Mouse (Mus musculus) myocyte (in vitro differentiated cells): Measurements from ENCODE around the gene Mipep. TPM values are rescaled to one million over a fixed set of nuclear protein-coding genes. Genes with fewer than 3 reads are reported as not detected.

Experiments
- H3K27me3 ChIP-seq: one replicate; pipeline ENCODE4 v1.6.1; 2011; ENCODE audit not compliant: control insufficient read depth, insufficient read depth, insufficient read length
- H3K36me3 ChIP-seq: one replicate; pipeline ENCODE4 v1.6.1; 2011; ENCODE audit not compliant: control insufficient read depth, insufficient read depth
- H3K4me2 ChIP-seq: one replicate; pipeline ENCODE4 v1.6.1; 2011; ENCODE audit warnings: low read depth, control low read depth
- H3K4me3 ChIP-seq: one replicate; pipeline ENCODE4 v1.5.1; 2011; ENCODE audit warnings: mild to moderate bottlenecking, control low read depth, moderate library complexity
- H3K79me2 ChIP-seq: one replicate; pipeline ENCODE4 v1.6.1; 2011; ENCODE audit not compliant: control insufficient read depth, insufficient read depth
- H3ac ChIP-seq: one replicate; pipeline ENCODE4 v1.6.1; 2011; ENCODE audit not compliant: control insufficient read depth, insufficient read length
- CEBPB ChIP-seq: IDR thresholded peaks from 2 replicates; pipeline ENCODE4 v1.6.1; 2011; ENCODE audit warnings: mild to moderate bottlenecking, moderate library complexity; ENCODE audit not compliant: poor library complexity, insufficient read depth, severe bottlenecking
- E2F4 ChIP-seq: IDR thresholded peaks from one replicate; pipeline ENCODE4 v1.6.1; 2011; ENCODE audit warnings: mild to moderate bottlenecking, control low read depth, moderate library complexity; ENCODE audit not compliant: insufficient read depth
- MAX ChIP-seq: IDR thresholded peaks from one replicate; pipeline ENCODE4 v1.6.1; 2011; ENCODE audit warnings: low read depth, mild to moderate bottlenecking, control low read depth
- MYOD1 ChIP-seq, 3 experiments: IDR thresholded peaks; one replicate each; pipeline ENCODE4 v1.6.1; 2011; ENCODE audit warnings: control low read depth in 2 of 3, low read depth in 2 of 3, mild to moderate bottlenecking in 2 of 3, moderate library complexity in 1 of 3; ENCODE audit not compliant: insufficient read length in 2 of 3, control insufficient read depth in 1 of 3
- MYOG ChIP-seq, 3 experiments: IDR thresholded peaks; one replicate each; pipeline ENCODE4 v1.6.1; 2011; ENCODE audit warnings: control low read depth in 2 of 3, low read depth in 2 of 3, mild to moderate bottlenecking in 2 of 3; ENCODE audit not compliant: insufficient read length in 2 of 3, control insufficient read depth in 1 of 3, insufficient read depth in 1 of 3
- POLR2A ChIP-seq: IDR thresholded peaks from one replicate; pipeline ENCODE4 v1.6.1; 2011; ENCODE audit warnings: low read depth, mild to moderate bottlenecking, control low read depth, moderate library complexity; ENCODE audit not compliant: insufficient read length
- POLR2AphosphoS2 ChIP-seq: IDR thresholded peaks from one replicate; pipeline ENCODE4 v1.6.1; 2011; ENCODE audit warnings: low read depth, control low read depth; ENCODE audit not compliant: insufficient read length
- REST ChIP-seq: IDR thresholded peaks from one replicate; pipeline ENCODE4 v1.6.1; 2011; ENCODE audit warnings: mild to moderate bottlenecking, control low read depth, moderate library complexity; ENCODE audit not compliant: insufficient read depth, insufficient read length
- SRF ChIP-seq: IDR thresholded peaks from one replicate; pipeline ENCODE4 v1.6.1; 2011; ENCODE audit warnings: low read depth; ENCODE audit not compliant: control insufficient read depth, insufficient read length
- TCF12 ChIP-seq: IDR thresholded peaks from one replicate; pipeline ENCODE4 v1.6.1; 2011; ENCODE audit warnings: mild to moderate bottlenecking, control low read depth; ENCODE audit not compliant: poor library complexity, insufficient read depth, severe bottlenecking
- TCF3 ChIP-seq: IDR thresholded peaks from one replicate; pipeline ENCODE4 v1.6.1; 2011; ENCODE audit warnings: low read depth, control low read depth; ENCODE audit not compliant: insufficient read length
- USF1 ChIP-seq: IDR thresholded peaks from one replicate; pipeline ENCODE4 v1.6.1; 2011; ENCODE audit warnings: low read depth, mild to moderate bottlenecking, control low read depth, moderate library complexity
- polyA plus RNA-seq: library from polyadenylated mRNA; unstranded; fragments of >200 nt; fragmentation: generic; extraction: Trizol; gene quantifications from one replicate; pipeline ENCODE4 v1.2.1, GENCODE M21; 2012; ENCODE audit warnings: missing spikeins

Mipep gene
- polyA plus RNA-seq, 1 experiment, result 14.1 TPM

DNA sequence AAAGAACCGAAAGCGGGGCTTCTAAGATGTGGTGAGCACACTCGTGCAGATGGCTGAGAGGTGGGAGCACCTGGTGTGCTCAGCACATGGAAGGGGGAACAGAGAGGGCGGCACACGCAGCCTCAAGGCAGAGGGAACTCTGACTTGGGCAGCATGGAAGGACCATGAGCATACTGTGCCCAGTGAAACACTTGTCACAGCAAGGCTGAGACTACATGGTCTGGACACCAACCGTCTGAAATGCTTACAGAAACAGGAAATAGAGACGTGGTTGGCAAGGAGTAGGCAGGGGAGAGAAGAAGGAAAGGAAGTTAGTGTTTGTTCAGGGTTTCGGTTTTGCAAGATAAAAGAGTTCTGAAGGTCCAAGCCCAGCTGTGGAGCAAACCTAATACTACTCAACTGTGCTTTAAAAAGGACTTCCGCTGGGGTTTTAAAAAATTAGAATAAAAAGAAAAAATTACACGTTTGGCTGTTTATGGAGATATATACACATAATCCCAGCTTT, 45.9 kb upstream of the Mipep start:
- Histone ChIP-seq H3K4me3 (no peak overlapping the region), H3K36me3 (no peaks in the 10 kb centered on the region), H3K4me2 (no peak overlapping the region), H3K79me2 (no peaks in the 10 kb centered on the region), H3ac (no peak overlapping the region), H3K27me3 (no peaks in the 10 kb centered on the region)
- TF ChIP-seq REST (no peak), USF1 (no peak), CEBPB (no peak), TCF3 (no peak), MYOD1 (IDR thresholded peaks at IDR 0.05; ENCODE audit: control insufficient read depth in 1 of 3, insufficient read length in 2 of 3, low read depth in 2 of 3) (no peak), E2F4 (no peak), MYOG (IDR thresholded peaks at IDR 0.05; ENCODE audit: control insufficient read depth in 1 of 3, insufficient read depth in 1 of 3, insufficient read length in 2 of 3, low read depth in 2 of 3) (no peak), SRF (no peak), POLR2A (no peak)

DNA sequence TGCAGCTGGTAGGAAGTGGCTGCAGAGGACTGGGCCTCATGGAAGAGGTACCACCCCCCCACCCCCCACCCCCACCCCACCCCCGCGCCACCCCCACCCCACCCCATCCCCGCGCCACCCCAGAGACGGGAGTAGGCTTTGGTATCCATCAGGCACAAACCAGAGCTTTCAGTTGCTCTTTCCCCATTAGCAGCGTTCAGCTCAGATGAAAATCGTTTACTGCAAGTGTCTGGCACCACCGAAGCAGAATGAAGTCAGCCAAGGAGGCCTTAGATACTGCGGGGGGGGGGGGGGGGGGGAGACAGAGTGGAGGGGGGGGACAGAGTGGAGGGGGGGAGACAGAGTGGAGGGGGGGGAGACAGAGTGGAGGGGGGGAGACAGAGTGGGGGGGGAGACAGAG, 45.2 kb upstream of the Mipep start:
- H3ac ChIP-seq, result no peak overlapping the region
- no peak overlapping the region for H3K4me3 ChIP-seq
- no peaks in the 10 kb centered on the region for H3K79me2 ChIP-seq
- H3K4me2 ChIP-seq, result no peak overlapping the region
- H3K36me3 ChIP-seq, result no peaks in the 10 kb centered on the region
- H3K27me3 ChIP-seq, result no peaks in the 10 kb centered on the region
- TF ChIP-seq CEBPB (no peak), MYOG (IDR thresholded peaks at IDR 0.05; ENCODE audit: control insufficient read depth in 1 of 3, insufficient read depth in 1 of 3, insufficient read length in 2 of 3, low read depth in 2 of 3) (no peak), E2F4 (no peak)

DNA sequence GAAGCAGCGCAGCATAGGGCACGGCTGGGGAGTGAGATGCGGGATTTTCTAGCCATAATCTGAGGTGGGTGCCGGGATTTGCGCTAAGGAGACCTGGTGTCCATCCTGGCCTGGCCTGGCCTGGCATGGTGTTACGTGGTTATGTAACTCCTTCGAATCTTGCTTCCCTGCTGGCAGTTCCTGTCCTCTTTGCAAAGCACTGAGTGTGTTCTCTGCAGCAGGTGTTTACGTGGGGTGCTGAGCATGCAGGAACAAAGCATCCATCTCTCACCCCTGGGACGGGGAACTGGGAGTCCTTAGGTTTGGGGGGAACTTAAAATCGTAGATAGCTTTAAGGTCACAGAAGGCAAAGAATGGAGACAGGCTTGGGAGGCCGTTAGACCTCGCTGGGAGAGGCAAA, 44.8 kb upstream of the Mipep start:
- no peak overlapping the region for H3K4me2 ChIP-seq
- TF ChIP-seq USF1 (no peak), CEBPB (no peak), MYOD1 (IDR thresholded peaks at IDR 0.05; ENCODE audit: control insufficient read depth in 1 of 3, insufficient read length in 2 of 3, low read depth in 2 of 3) (no peak), POLR2A (no peak), SRF (no peak), POLR2AphosphoS2 (no peak), MAX (no peak), E2F4 (no peak), TCF12 (no peak), REST (no peak), TCF3 (no peak)
- no peak overlapping the region for H3K4me3 ChIP-seq
- no peaks in the 10 kb centered on the region for H3K79me2 ChIP-seq
- H3K36me3 ChIP-seq, result no peaks in the 10 kb centered on the region
- H3K27me3 ChIP-seq, result no peaks in the 10 kb centered on the region
- no peak overlapping the region for H3ac ChIP-seq

DNA sequence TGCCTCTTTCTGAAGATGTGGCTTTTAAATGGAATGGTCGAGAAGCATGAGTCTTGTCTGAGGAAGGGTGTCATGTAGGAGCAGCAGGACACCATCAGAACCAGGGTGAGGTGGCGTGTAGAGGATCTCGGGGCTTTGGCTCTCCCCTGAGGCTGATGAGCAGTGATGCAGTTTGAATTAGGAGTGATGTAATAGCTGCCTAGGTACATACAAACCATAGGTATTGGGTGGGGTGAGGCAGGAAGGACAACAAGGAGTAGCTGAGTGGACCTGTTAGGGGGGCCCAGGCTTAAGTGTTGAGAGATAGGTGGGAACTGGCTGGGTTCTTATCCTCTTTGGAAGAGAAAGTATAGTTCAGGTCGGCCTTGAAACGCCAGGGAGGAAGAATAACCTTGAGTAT, 43.9 kb upstream of the Mipep start:
- H3K4me3 ChIP-seq, result no peak overlapping the region
- no peak overlapping the region for H3ac ChIP-seq
- H3K36me3 ChIP-seq, result no peaks in the 10 kb centered on the region
- no peak for TF ChIP-seq POLR2A
- no peak for TF ChIP-seq E2F4
- no peak for TF ChIP-seq TCF3
- no peak for TF ChIP-seq MYOD1 (IDR thresholded peaks at IDR 0.05; ENCODE audit: control insufficient read depth in 1 of 3, insufficient read length in 2 of 3, low read depth in 2 of 3)
- no peak for TF ChIP-seq CEBPB
- TF ChIP-seq MAX, result no peak
- TF ChIP-seq TCF12, result no peak
- TF ChIP-seq SRF, result no peak
- TF ChIP-seq POLR2AphosphoS2, result no peak
- no peak for TF ChIP-seq REST
- TF ChIP-seq USF1, result no peak
- no peak for TF ChIP-seq MYOG (IDR thresholded peaks at IDR 0.05; ENCODE audit: control insufficient read depth in 1 of 3, insufficient read depth in 1 of 3, insufficient read length in 2 of 3, low read depth in 2 of 3)
- no peaks in the 10 kb centered on the region for H3K79me2 ChIP-seq
- H3K27me3 ChIP-seq, result no peaks in the 10 kb centered on the region
- H3K4me2 ChIP-seq, result no peak overlapping the region

DNA sequence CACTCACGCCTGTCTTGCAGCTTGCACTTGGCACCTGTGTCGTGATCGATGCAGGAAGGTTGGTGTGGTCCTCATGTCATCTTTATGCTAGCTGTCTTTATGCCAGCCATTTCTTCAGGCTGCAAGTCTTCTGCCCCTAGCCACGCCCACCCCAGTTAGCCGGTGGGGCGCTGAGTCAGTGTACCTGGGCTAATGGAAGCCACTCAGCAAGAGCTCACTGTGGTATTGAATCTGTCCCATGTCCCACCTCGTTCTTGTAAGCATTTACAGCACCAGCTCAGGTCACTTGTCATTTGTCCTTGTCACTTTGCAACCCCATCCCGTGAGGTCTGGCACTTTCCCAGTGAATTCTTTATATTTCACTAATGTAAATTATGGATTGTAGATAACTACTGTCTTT, 43.3 kb upstream of the Mipep start:
- H3K4me3 ChIP-seq, result no peak overlapping the region
- no peaks in the 10 kb centered on the region for H3K27me3 ChIP-seq
- no peak for TF ChIP-seq CEBPB
- no peak for TF ChIP-seq MYOD1 (IDR thresholded peaks at IDR 0.05; ENCODE audit: control insufficient read depth in 1 of 3, insufficient read length in 2 of 3, low read depth in 2 of 3)
- no peak for TF ChIP-seq USF1
- TF ChIP-seq POLR2AphosphoS2, result no peak
- no peak for TF ChIP-seq TCF12
- no peak for TF ChIP-seq MAX
- no peak for TF ChIP-seq TCF3
- no peak overlapping the region for H3ac ChIP-seq
- no peaks in the 10 kb centered on the region for H3K36me3 ChIP-seq
- H3K79me2 ChIP-seq, result no peaks in the 10 kb centered on the region
- H3K4me2 ChIP-seq, result no peak overlapping the region
